Mouse (Mus musculus): ENCODE data around the gene Hnrnpl.

GRCm38 (mm10) chr7:28794496-28794895 lies 13.8 kb upstream of the Hnrnpl start:
- TF ChIP-seq POLR2A (IDR thresholded peaks at IDR 0.05; ENCODE audit: borderline replicate concordance, extremely low read depth, insufficient read depth, insufficient read length, poor library complexity, severe bottlenecking) (no peak), CTCF (IDR thresholded peaks at IDR 0.05; ENCODE audit: borderline replicate concordance, extremely low read depth, insufficient read depth, insufficient read length) (no peak)
